Mouse (Mus musculus) midbrain, postnatal 0 days (tissue): Measurements from ENCODE around the gene Ss18l2. TPM values are rescaled to one million over a fixed set of nuclear protein-coding genes. Genes with fewer than 3 reads are reported as not detected.

Experiments used
- ATAC-seq: fragments of 200-750 bp; cut with Nextera tagmentation; 2 replicates; pipeline ENCODE4 v1.8.0; 2017; ENCODE audit warnings: moderate number of reproducible peaks, mild to moderate bottlenecking, moderate TSS enrichment, moderate library complexity; ENCODE audit not compliant: low FRiP score
- DNase-seq: peaks from one replicate; pipeline ENCODE4 v3.0.0-alpha.2; 2015; ENCODE audit warnings: low spot score
- H3K27ac ChIP-seq: fragments of 300-500 bp; sonication (generic); 2 replicates; pipeline ENCODE4 v1.5.1; 2014; ENCODE audit warnings: low read depth, mild to moderate bottlenecking, low read length, mixed read lengths
- H3K27me3 ChIP-seq: fragments of 300-500 bp; sonication (generic); 2 replicates; pipeline ENCODE4 v1.6.1; 2014; ENCODE audit warnings: low read length, control low read depth, mixed read lengths; ENCODE audit not compliant: insufficient read depth
- H3K36me3 ChIP-seq: fragments of 300-500 bp; sonication (generic); 2 replicates; pipeline ENCODE4 v1.6.1; 2014; ENCODE audit warnings: low read length, control low read depth, mixed read lengths; ENCODE audit not compliant: insufficient read depth
- H3K4me1 ChIP-seq: fragments of 300-500 bp; sonication (generic); 2 replicates; pipeline ENCODE4 v1.6.1; 2014; ENCODE audit warnings: mild to moderate bottlenecking, control low read depth, antibody characterized with exemption, low read length, mixed read lengths; ENCODE audit not compliant: insufficient read depth
- H3K4me2 ChIP-seq: fragments of 300-500 bp; sonication (generic); 2 replicates; pipeline ENCODE4 v1.6.1; 2014; ENCODE audit warnings: low read depth, mild to moderate bottlenecking, low read length, mixed read lengths; ENCODE audit not compliant: poor library complexity, severe bottlenecking
- H3K4me3 ChIP-seq: fragments of 300-500 bp; sonication (generic); 2 replicates; pipeline ENCODE4 v1.5.1; 2014; ENCODE audit warnings: low read depth, mild to moderate bottlenecking, low read length, moderate library complexity
- H3K9ac ChIP-seq: fragments of 300-500 bp; sonication (generic); replicated peaks from 2 replicates; pipeline ENCODE4 v1.6.1; 2014; ENCODE audit warnings: mild to moderate bottlenecking, low read length, moderate library complexity, mixed read lengths; ENCODE audit not compliant: poor library complexity, severe bottlenecking
- H3K9me3 ChIP-seq: fragments of 300-500 bp; sonication (generic); 2 replicates; pipeline ENCODE4 v1.6.1; 2016; ENCODE audit warnings: low read length, control low read depth
- CTCF ChIP-seq: IDR thresholded peaks from 2 replicates; pipeline ENCODE4 v1.5.1; 2016; ENCODE audit warnings: antibody characterized with exemption, mild to moderate bottlenecking
- WGBS: fragments of 180-500 bp; shearing (Covaris S2); extraction: QIAGEN DNeasy Blood & Tissue Kit; methylation state at CpG from one replicate; pipeline ENCODE4 v1.1.7; 2014; 5-methylcytosine and 5-hydroxymethylcytosine counted together
- polyA plus RNA-seq: library from polyadenylated mRNA; unstranded; fragments of >200 nt; fragmentation: Nextera tagmentation; extraction: Ambion mirVana; gene quantifications from 2 replicates; pipeline ENCODE4 v1.2.1, GENCODE M21; 2015
- total RNA-seq: library from RNA; depleted of rRNA; stranded (reverse); fragments of >200 nt; gene quantifications from 2 replicates; pipeline ENCODE4 v1.2.3, GENCODE M21; 2014

Gene Ss18l2
- total and polyA plus RNA-seq, 2 experiments from 2014 or later: 59.6 to 204 TPM

GRCm38 (mm10) chr9:121741168-121741567 is 31.0 kb downstream of the Ss18l2 start:
- Histone ChIP-seq H3K27ac (no peak overlapping the region), H3K27me3 (no peaks in the 10 kb centered on the region), H3K9ac (no peak overlapping the region), H3K9me3 (no peaks in the 10 kb centered on the region), H3K4me1 (no peaks in the 10 kb centered on the region), H3K36me3 (peaks cover 34% of the 10 kb centered on the region), H3K4me2 (no peak overlapping the region), H3K4me3 (no peak overlapping the region)
- 95% methylated on average over 3 of the region's 3 CpGs for WGBS
- DNase-seq (no peak), ATAC-seq (no peak)
- TF ChIP-seq CTCF: no peak

DNA sequence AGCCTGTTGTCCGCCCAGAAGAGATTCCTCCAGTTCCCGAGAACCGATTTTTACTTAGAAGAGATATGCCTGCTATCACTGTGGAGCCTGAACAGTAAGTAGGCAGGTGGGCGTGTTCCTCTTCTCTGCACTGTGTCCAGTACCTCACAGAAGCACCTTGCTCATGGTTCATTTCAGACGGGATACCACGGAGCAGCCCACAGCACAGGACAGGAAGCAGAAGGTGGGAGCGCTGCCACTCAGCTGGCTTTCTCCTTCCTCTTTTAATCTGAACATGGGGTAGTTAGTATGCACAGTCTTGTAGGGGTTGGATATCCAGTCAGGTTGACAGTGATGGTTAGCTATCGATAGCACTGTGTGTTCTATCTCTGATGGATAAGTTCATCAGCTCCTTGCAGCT is 33.9 kb downstream of the Ss18l2 start:
- Histone ChIP-seq H3K9ac (no peak overlapping the region), H3K27ac (no peak overlapping the region), H3K4me1 (no peaks in the 10 kb centered on the region), H3K4me2 (no peak overlapping the region), H3K9me3 (no peaks in the 10 kb centered on the region), H3K4me3 (no peak overlapping the region), H3K27me3 (no peaks in the 10 kb centered on the region), H3K36me3 (peaks cover 59% of the 10 kb centered on the region)
- DNase-seq: no peak
- no peak for TF ChIP-seq CTCF
- ATAC-seq: no peak
- WGBS: 91% methylated on average over 8 of the region's 8 CpGs

DNA sequence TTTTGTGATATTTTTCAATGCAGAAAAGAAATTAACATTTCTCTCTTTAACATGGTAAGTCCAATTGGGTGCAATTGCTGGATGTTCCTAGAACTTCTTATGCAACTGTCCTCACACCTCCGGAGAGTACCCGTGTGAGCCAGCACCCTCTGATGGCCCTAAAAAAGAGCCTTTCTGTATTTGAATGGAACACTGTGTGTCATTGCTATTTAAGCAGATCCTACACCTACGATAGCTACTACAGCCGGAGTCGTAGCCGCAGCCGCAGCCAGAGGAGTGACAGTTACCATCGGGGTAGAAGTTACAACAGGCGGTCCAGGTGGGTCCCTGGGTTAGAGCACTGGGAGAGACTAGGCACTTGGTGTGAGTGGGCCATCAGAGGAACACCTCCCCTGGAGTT is 42.6 kb downstream of the Ss18l2 start:
- Histone ChIP-seq H3K4me2 (no peak overlapping the region), H3K27ac (no peak overlapping the region), H3K4me1 (no peaks in the 10 kb centered on the region), H3K4me3 (no peak overlapping the region), H3K9ac (no peak overlapping the region), H3K9me3 (no peaks in the 10 kb centered on the region), H3K36me3 (peaks cover 78% of the 10 kb centered on the region), H3K27me3 (no peaks in the 10 kb centered on the region)
- WGBS: 96% methylated on average over 9 of the region's 9 CpGs
- DNase-seq (no peak), ATAC-seq (no peak)
- TF ChIP-seq CTCF: no peak

GRCm38 (mm10) chr9:121754624-121755023 is 44.5 kb downstream of the Ss18l2 start:
- TF ChIP-seq CTCF: no peak
- H3K4me2 ChIP-seq: no peak overlapping the region
- peaks cover 62% of the 10 kb centered on the region for H3K36me3 ChIP-seq
- H3K4me1 ChIP-seq: no peaks in the 10 kb centered on the region; the same call in 1 of the 2 replicates
- no peak overlapping the region for H3K27ac ChIP-seq
- no peak overlapping the region for H3K4me3 ChIP-seq
- H3K9ac ChIP-seq: no peak overlapping the region
- ATAC-seq: no peak
- no peak for DNase-seq
- no peaks in the 10 kb centered on the region for H3K9me3 ChIP-seq
- 89% methylated on average over 3 of the region's 3 CpGs for WGBS
- no peaks in the 10 kb centered on the region for H3K27me3 ChIP-seq

DNA sequence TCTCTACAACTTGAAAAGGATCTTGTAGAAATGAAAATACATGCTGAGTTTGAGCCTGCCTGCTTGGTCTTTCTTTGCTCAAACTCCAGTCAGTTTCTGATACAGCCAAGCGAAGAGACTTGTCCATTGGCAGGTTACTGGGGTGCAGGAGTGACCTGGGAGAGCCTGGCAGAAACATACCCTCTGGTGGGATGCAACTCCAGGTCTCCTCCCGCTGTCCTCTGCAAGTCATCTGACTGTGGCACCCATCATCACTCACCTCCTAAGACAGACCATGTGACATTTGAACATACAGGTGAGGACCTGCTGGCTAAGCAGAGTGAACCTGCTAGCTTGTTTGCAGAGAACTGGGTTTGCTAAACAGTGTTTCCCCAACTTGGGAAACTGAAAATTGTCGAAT is 46.7 kb downstream of the Ss18l2 start:
- Histone ChIP-seq H3K9me3 (no peaks in the 10 kb centered on the region), H3K4me1 (peaks cover 7% of the 10 kb centered on the region), H3K36me3 (peaks cover 40% of the 10 kb centered on the region), H3K4me2 (no peak overlapping the region), H3K4me3 (no peak overlapping the region), H3K27me3 (no peaks in the 10 kb centered on the region), H3K9ac (no peak overlapping the region), H3K27ac (no peak overlapping the region)
- no peak for ATAC-seq
- no peak for TF ChIP-seq CTCF
- DNase-seq: no peak
- 92% methylated on average over 3 of the region's 3 CpGs for WGBS

DNA sequence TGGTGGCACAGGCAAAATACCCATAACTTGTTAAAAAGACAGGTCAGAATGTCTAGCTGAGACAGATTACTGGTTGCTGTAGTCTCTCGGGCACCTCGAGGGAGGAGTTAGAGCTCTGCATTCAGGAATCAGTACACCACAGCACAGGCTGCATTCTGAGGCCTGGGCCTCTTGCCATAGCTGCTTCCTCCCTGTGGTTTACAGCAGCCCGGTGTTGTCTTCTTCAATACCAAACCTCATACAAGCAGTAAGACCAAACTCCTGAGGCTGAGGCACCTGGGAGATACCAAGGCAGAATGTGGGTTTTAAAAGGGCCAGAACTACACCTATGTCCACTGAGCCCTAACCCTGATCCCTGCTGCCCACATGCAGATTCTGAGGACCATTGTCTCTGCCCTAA is 47.3 kb downstream of the Ss18l2 start:
- WGBS: 59% methylated on average over 3 of the region's 3 CpGs
- Histone ChIP-seq H3K27ac (no peak overlapping the region), H3K4me3 (no peak overlapping the region), H3K27me3 (no peaks in the 10 kb centered on the region), H3K4me1 (peaks cover 7% of the 10 kb centered on the region), H3K9ac (no peak overlapping the region), H3K4me2 (no peak overlapping the region), H3K36me3 (peaks cover 36% of the 10 kb centered on the region), H3K9me3 (no peaks in the 10 kb centered on the region)
- ATAC-seq (no peak), DNase-seq (no peak)
- no peak for TF ChIP-seq CTCF
